Mouse (Mus musculus) heart, postnatal 0 days (tissue): ENCODE measurements at regions not wholly inside any gene's neighbourhood (a gene's known extent, or its start where the extent isn't known, plus 50 kb on each side); places are given as distances from the start of the nearest gene placed in this dataset.

Experiments used
- CTCF ChIP-seq: IDR thresholded peaks from 2 replicates; pipeline ENCODE4 v1.5.1; 2016; ENCODE audit warnings: antibody characterized with exemption, control low read depth, low read depth
- EP300 ChIP-seq: IDR thresholded peaks from 2 replicates; pipeline ENCODE4 v1.6.1; 2016; ENCODE audit warnings: antibody characterized with exemption, low read depth

GRCm38 (mm10) chr9:116502831-116503230 is 327.7 kb upstream of the Tgfbr2 start:
- no peak for TF ChIP-seq EP300
- TF ChIP-seq CTCF = no peak
